ENCODE assay signal across 21 mouse cellular contexts in the genomic region with DNA sequence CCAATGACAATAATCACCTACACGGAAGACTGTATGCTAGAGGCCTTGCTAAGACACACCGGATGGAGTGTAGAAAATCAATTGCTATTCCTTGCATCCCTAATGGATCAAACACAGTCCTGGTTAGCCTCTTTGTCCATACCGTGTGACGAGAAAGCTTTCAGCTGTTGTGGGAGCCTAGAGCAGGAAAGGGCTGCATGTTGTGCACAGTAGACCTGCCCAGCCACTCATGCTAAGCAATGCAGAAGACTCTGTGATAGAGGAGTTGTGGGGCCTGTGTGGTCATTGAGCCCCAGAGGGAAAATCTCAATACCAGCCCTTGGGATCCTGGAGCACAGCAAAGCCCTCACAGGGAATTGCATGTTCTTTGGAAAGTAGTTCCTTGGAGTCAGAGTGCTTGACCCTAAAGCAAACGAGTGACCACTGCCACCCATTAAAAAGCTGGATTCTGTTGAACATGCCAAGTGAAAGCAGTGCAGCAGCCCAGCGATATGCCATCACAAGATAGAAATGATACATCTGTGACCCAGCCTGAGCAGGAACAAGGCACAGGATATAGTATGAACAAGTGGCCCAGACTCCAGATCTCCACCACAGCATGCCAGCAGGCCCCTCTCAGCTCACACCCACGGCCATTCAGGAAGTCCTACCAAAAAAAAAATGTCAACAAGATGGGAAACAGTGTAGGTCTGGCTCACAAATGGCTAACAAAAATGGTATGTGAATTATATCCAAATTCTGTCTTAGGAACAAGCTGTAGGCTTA.
"Had no signal": no experiment of that assay in that cellular context is flagged by ENCODE, and none has a peak within 500 bp of the region (broad histone marks: within the 10 kb centered on the region; RNA-seq: fewer than 3 reads in every experiment).

No protein-coding gene starts in this region.

- H3K4me1 ChIP-seq: liver, embryonic 12.5 days; liver, embryonic 15.5 days; megakaryocyte, embryonic 14.5 days had no signal

- H3K4me2 ChIP-seq: limb, embryonic 13.5 days; liver, embryonic 12.5 days; liver, embryonic 15.5 days; midbrain, embryonic 13.5 days; neural tube, embryonic 13.5 days; stomach, embryonic 15.5 days had no signal

- H3K9ac ChIP-seq: limb, embryonic 13.5 days; liver, embryonic 12.5 days; liver, embryonic 15.5 days; midbrain, embryonic 13.5 days; neural tube, embryonic 13.5 days; stomach, embryonic 15.5 days had no signal

- H3K36me3 ChIP-seq: limb, embryonic 10.5 days; limb, embryonic 13.5 days; liver, embryonic 12.5 days; liver, embryonic 15.5 days; midbrain, embryonic 10.5 days; midbrain, embryonic 13.5 days; neural tube, embryonic 13.5 days; stomach, embryonic 15.5 days had no signal

- ATAC-seq: intestine, embryonic 16.5 days; liver, embryonic 12.5 days; midbrain, embryonic 13.5 days; midbrain, embryonic 16.5 days had no signal

- H3K4me3 ChIP-seq: limb, embryonic 10.5 days; limb, embryonic 13.5 days; liver, embryonic 12.5 days; liver, embryonic 15.5 days; megakaryocyte, embryonic 14.5 days; midbrain, embryonic 10.5 days; midbrain, embryonic 13.5 days; myocyte; neural tube, embryonic 13.5 days; stomach, embryonic 15.5 days had no signal

- H3K9me3 ChIP-seq: limb, embryonic 10.5 days; limb, embryonic 13.5 days; liver, embryonic 12.5 days; liver, embryonic 15.5 days; megakaryocyte, embryonic 14.5 days; midbrain, embryonic 10.5 days; midbrain, embryonic 13.5 days; neural tube, embryonic 13.5 days; stomach, embryonic 15.5 days had no signal

- H3K27ac ChIP-seq: limb, embryonic 10.5 days; limb, embryonic 13.5 days; liver, embryonic 12.5 days; liver, embryonic 15.5 days; midbrain, embryonic 10.5 days; midbrain, embryonic 13.5 days; neural tube, embryonic 13.5 days; stomach, embryonic 15.5 days had no signal

- H3K27me3 ChIP-seq: limb, embryonic 13.5 days; liver, embryonic 12.5 days; liver, embryonic 15.5 days; midbrain, embryonic 13.5 days; neural tube, embryonic 13.5 days; stomach, embryonic 15.5 days had no signal

- DNase-seq: kidney, adult 18-20 months; kidney, adult 9 months; kidney, postnatal 14 days; kidney, postnatal 4 days; liver; retina, postnatal 1 day; right cerebral cortex, postnatal 25 days; spleen, adult 18-20 months; thymus, postnatal 4 days had no signal
